ENCODE assay signal across 27 mouse cellular contexts in the genomic region with DNA sequence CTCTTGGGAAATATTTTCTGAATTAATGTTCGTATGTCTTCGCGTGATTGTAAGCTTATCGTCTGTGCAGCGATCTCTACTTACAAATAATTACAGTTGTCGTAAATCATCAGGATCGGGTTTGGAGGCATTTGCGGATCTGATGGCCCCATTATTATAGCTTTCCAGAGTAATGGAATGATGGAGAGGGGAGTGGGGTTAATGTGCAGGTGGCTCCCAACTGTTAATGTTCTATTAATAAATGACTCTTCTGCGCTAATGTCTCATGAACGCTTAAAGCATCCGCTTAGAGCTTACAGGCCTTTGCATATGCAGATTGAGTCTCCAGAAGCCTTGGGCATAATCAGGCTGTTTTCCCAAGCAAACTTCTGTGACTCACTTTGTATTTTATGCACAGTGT. TPM values are rescaled to one million over a fixed set of nuclear protein-coding genes. Genes with fewer than 3 reads are reported as not detected.
"Had no signal": no experiment of that assay in that cellular context is flagged by ENCODE, and none has a peak within 500 bp of the region (broad histone marks: within the 10 kb centered on the region; RNA-seq: fewer than 3 reads in every experiment).

No protein-coding gene starts in this region.

- H3K27ac ChIP-seq: left cerebral cortex, adult 2 months; limb, embryonic 12.5 days; limb, embryonic 15.5 days; liver, embryonic 14.5 days; macrophage; midbrain, embryonic 12.5 days; stomach, embryonic 15.5 days had no signal

- H3K27me3 ChIP-seq: midbrain, embryonic 12.5 days; stomach, embryonic 15.5 days had no signal

- H3K9me3 ChIP-seq: limb, embryonic 12.5 days; limb, embryonic 15.5 days; midbrain, embryonic 12.5 days; stomach, embryonic 15.5 days had no signal

- ATAC-seq: liver, postnatal 0 days; lung, postnatal 0 days had no signal

- H3K4me2 ChIP-seq: limb, embryonic 12.5 days; limb, embryonic 15.5 days; liver, embryonic 11.5 days; lung, embryonic 14.5 days; midbrain, embryonic 12.5 days; stomach, embryonic 15.5 days had no signal

- H3K4me1 ChIP-seq: limb, embryonic 12.5 days; limb, embryonic 15.5 days; midbrain, embryonic 12.5 days; stomach, embryonic 15.5 days had no signal

- H3K4me3 ChIP-seq: left cerebral cortex, adult 2 months; limb, embryonic 12.5 days; limb, embryonic 15.5 days; midbrain, embryonic 12.5 days; myocyte; stomach, embryonic 15.5 days had no signal

- DNase-seq: kidney, adult 18-20 months; kidney, adult 9 months; kidney, postnatal 14 days; kidney, postnatal 4 days; layer of hippocampus, postnatal 36 days; left cerebral cortex, postnatal 4 days; liver, postnatal 0 days; lung, embryonic 14.5 days; retina, postnatal 1 day; right cerebral cortex, postnatal 25 days; spleen, adult 18-20 months; thymus, postnatal 25 days had no signal

- H3K9ac ChIP-seq: limb, embryonic 12.5 days; limb, embryonic 15.5 days; liver, embryonic 14.5 days; liver, postnatal 0 days; lung, embryonic 14.5 days; midbrain, embryonic 12.5 days; stomach, embryonic 15.5 days had no signal

- H3K36me3 ChIP-seq: limb, embryonic 12.5 days; limb, embryonic 15.5 days; midbrain, embryonic 12.5 days; stomach, embryonic 15.5 days had no signal

RNA-seq across cellular contexts. Expression of a gene that starts 12.3 kb away (rescaled TPM):
- total RNA-seq: megakaryocyte, adult 5-6 weeks; monocyte, adult 5-6 weeks; neutrophil, adult 5-6 weeks had no signal
- polyA plus RNA-seq: kidney, embryonic 16.5 days; limb, embryonic 12.5 days; limb, embryonic 15.5 days; liver, embryonic 11.5 days; liver, embryonic 14.5 days; liver, postnatal 0 days; lung, embryonic 14.5 days; lung, postnatal 0 days; macrophage; myocyte; stomach, embryonic 15.5 days; thymus, postnatal 0 days had no signal
